Comparison of ENCODE assay signal across 23 mouse cellular contexts in genomic region chr10:23216815-23217214, GRCm38 (mm10).
A peak's percentile ranks its signal among the peaks of the same experiment; 100 is the strongest.
DNase-seq lines count a peak whose midpoint lies in the region; ATAC-seq and TF ChIP-seq lines count a peak whose summit lies in the region.
"Had no signal": no experiment of that assay in that cellular context is flagged by ENCODE, and none has a peak within 500 bp of the region (broad histone marks: within the 10 kb centered on the region; RNA-seq: fewer than 3 reads in every experiment).

No protein-coding gene starts in this region.

- no peak overlapping the region for H3K9ac ChIP-seq in embryonic facial prominence, embryonic 12.5 days
- H3K9ac ChIP-seq in midbrain, embryonic 15.5 days: no peak overlapping the region
- H3K9ac ChIP-seq in midbrain, postnatal 0 days (replicated peaks; ENCODE audit: low read length, poor library complexity, severe bottlenecking): no peak overlapping the region
- H3K9ac ChIP-seq: embryonic facial prominence, embryonic 13.5 days; heart, embryonic 12.5 days; hindbrain, embryonic 14.5 days had no signal

- H3K9me3 ChIP-seq in embryonic facial prominence, embryonic 12.5 days: no peaks in the 10 kb centered on the region
- no peaks in the 10 kb centered on the region for H3K9me3 ChIP-seq in embryonic facial prominence, embryonic 10.5 days
- no peaks in the 10 kb centered on the region for H3K9me3 ChIP-seq in midbrain, embryonic 15.5 days
- H3K9me3 ChIP-seq in midbrain, postnatal 0 days (ENCODE audit: low read length): no peaks in the 10 kb centered on the region
- H3K9me3 ChIP-seq in limb, embryonic 10.5 days (replicated peaks): no peaks in the 10 kb centered on the region
- H3K9me3 ChIP-seq: embryonic facial prominence, embryonic 13.5 days; G1E; heart, embryonic 12.5 days; hindbrain, embryonic 10.5 days had no signal

- H3K27ac ChIP-seq in embryonic facial prominence, embryonic 12.5 days: no peak overlapping the region
- H3K27ac ChIP-seq in embryonic facial prominence, embryonic 10.5 days (replicated peaks): no peak overlapping the region
- H3K27ac ChIP-seq in midbrain, embryonic 15.5 days: no peak overlapping the region
- H3K27ac ChIP-seq in midbrain, postnatal 0 days (ENCODE audit: low read depth, low read length): no peak overlapping the region
- no peak overlapping the region for H3K27ac ChIP-seq in limb, embryonic 10.5 days
- H3K27ac ChIP-seq: embryonic facial prominence, embryonic 13.5 days; gastrocnemius, adult 2 months; hindbrain, embryonic 10.5 days; hindbrain, embryonic 14.5 days had no signal

- no peak overlapping the region for H3K4me2 ChIP-seq in embryonic facial prominence, embryonic 12.5 days (replicated peaks)
- H3K4me2 ChIP-seq in midbrain, embryonic 15.5 days: no peak overlapping the region
- H3K4me2 ChIP-seq in midbrain, postnatal 0 days (ENCODE audit: low read depth, low read length, poor library complexity, severe bottlenecking): no peak overlapping the region
- H3K4me2 ChIP-seq: embryonic facial prominence, embryonic 13.5 days; heart, embryonic 12.5 days; hindbrain, embryonic 14.5 days had no signal

- H3K4me1 ChIP-seq in embryonic facial prominence, embryonic 12.5 days: peaks cover 8% of the 10 kb centered on the region; the same call in 1 of the 2 replicates
- peaks cover 9% of the 10 kb centered on the region; the same call in 1 of the 2 replicates for H3K4me1 ChIP-seq in embryonic facial prominence, embryonic 10.5 days
- no peaks in the 10 kb centered on the region; the same call in 1 of the 2 replicates for H3K4me1 ChIP-seq in midbrain, embryonic 15.5 days
- no peaks in the 10 kb centered on the region for H3K4me1 ChIP-seq in midbrain, postnatal 0 days (ENCODE audit: insufficient read depth, low read length)
- H3K4me1 ChIP-seq in limb, embryonic 10.5 days: peaks cover 12% of the 10 kb centered on the region
- H3K4me1 ChIP-seq: heart, embryonic 12.5 days had no signal

- DNase-seq in embryonic facial prominence, embryonic 10.5 days (ENCODE audit: low spot score): no peak
- DNase-seq in frontal cortex, postnatal 25 days (ENCODE audit: low spot score in 2 of 2): no peak
- DNase-seq in midbrain, postnatal 0 days (ENCODE audit: low spot score): no peak
- DNase-seq in limb, embryonic 10.5 days (ENCODE audit: low spot score): no peak
- DNase-seq: adrenal gland, adult 8-10 months; adrenal gland, postnatal 36 days; B cell, adult 2 months; cerebellum, adult 11 months; cerebellum, adult 8-10 months; cerebellum, postnatal 14 days; embryo, embryonic 11 days; gastrocnemius, adult 2 months; gastrocnemius, postnatal 25 days had no signal

- H3K27me3 ChIP-seq in embryonic facial prominence, embryonic 12.5 days: no peaks in the 10 kb centered on the region
- no peaks in the 10 kb centered on the region for H3K27me3 ChIP-seq in embryonic facial prominence, embryonic 10.5 days (replicated peaks; ENCODE audit: low read depth, poor library complexity, severe bottlenecking)
- H3K27me3 ChIP-seq in midbrain, embryonic 15.5 days (replicated peaks): no peaks in the 10 kb centered on the region
- no peaks in the 10 kb centered on the region for H3K27me3 ChIP-seq in midbrain, postnatal 0 days (ENCODE audit: insufficient read depth, low read length)
- no peaks in the 10 kb centered on the region for H3K27me3 ChIP-seq in limb, embryonic 10.5 days (ENCODE audit: low read depth, poor library complexity, severe bottlenecking)
- H3K27me3 ChIP-seq: embryonic facial prominence, embryonic 13.5 days; heart, embryonic 12.5 days had no signal

- WGBS in embryonic facial prominence, embryonic 12.5 days: 53% methylated on average over 4 of the region's 4 CpGs
- 82% methylated on average over 4 of the region's 4 CpGs for WGBS in embryonic facial prominence, embryonic 10.5 days
- 47% methylated on average over 4 of the region's 4 CpGs for WGBS in midbrain, embryonic 15.5 days
- WGBS in midbrain, postnatal 0 days: 46% methylated on average over 4 of the region's 4 CpGs
- 55% methylated on average over 4 of the region's 4 CpGs for WGBS in limb, embryonic 10.5 days

- no peaks in the 10 kb centered on the region for H3K36me3 ChIP-seq in embryonic facial prominence, embryonic 12.5 days
- no peaks in the 10 kb centered on the region for H3K36me3 ChIP-seq in embryonic facial prominence, embryonic 10.5 days (replicated peaks)
- H3K36me3 ChIP-seq in midbrain, embryonic 15.5 days (replicated peaks): no peaks in the 10 kb centered on the region
- no peaks in the 10 kb centered on the region for H3K36me3 ChIP-seq in midbrain, postnatal 0 days (ENCODE audit: insufficient read depth, low read length)
- H3K36me3 ChIP-seq in limb, embryonic 10.5 days: no peaks in the 10 kb centered on the region
- H3K36me3 ChIP-seq: embryonic facial prominence, embryonic 13.5 days; G1E; heart, embryonic 12.5 days; hindbrain, embryonic 10.5 days had no signal

- ATAC-seq in embryonic facial prominence, embryonic 12.5 days (ENCODE audit: insufficient number of reproducible peaks, insufficient read depth, low FRiP score, low TSS enrichment): 0 out of 2 replicates have a peak, but pooled peaks have one; percentile 75
- ATAC-seq in frontal cortex, adult (ENCODE audit: low TSS enrichment): peak; percentile 74; the same call in 1 of the 2 replicates
- ATAC-seq in midbrain, embryonic 15.5 days (replicated peaks): peak; percentile 70; the same call in 1 of the 2 replicates
- no peak for ATAC-seq in midbrain, postnatal 0 days (ENCODE audit: low FRiP score)
- ATAC-seq: CD4-positive, CD25-positive, alpha-beta regulatory T cell, adult 4 months; inflammation-experienced regulatory T-cells, adult 6 months had no signal

- no peak for TF ChIP-seq CTCF in midbrain, postnatal 0 days (IDR thresholded peaks at IDR 0.05)

- no peak overlapping the region for H3K4me3 ChIP-seq in embryonic facial prominence, embryonic 12.5 days
- H3K4me3 ChIP-seq in embryonic facial prominence, embryonic 10.5 days: no peak overlapping the region
- no peak overlapping the region for H3K4me3 ChIP-seq in midbrain, embryonic 15.5 days
- no peak overlapping the region for H3K4me3 ChIP-seq in midbrain, postnatal 0 days (ENCODE audit: low read depth, low read length)
- H3K4me3 ChIP-seq in limb, embryonic 10.5 days: no peak overlapping the region
- H3K4me3 ChIP-seq: embryonic facial prominence, embryonic 13.5 days; gastrocnemius, adult 2 months; heart, embryonic 12.5 days; hindbrain, embryonic 10.5 days had no signal
